25 mouse cellular contexts compared by ENCODE assay signal in the genomic region with DNA sequence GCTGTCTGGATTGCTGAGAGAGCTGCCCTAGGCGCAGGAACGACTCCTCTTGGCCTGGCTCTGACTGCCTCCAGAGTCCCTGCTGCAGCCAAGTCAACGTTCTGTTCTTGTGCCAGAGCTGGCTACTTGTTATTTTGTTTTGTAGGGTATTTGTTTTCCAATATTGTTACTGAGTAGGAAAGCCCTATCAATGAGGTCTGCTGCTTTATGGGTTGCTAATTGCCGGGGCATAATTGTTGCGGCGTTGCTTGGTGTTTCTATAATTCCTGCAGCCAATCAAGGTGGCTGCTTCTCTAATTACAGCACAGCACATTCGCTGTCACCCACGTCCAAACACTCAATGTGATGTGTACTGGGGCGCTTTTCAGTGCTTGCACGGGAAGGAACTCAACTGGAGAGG.
DNase-seq lines count a peak whose midpoint lies in the region; ATAC-seq lines count a peak whose summit lies in the region.
"Had no signal": no experiment of that assay in that cellular context is flagged by ENCODE, and none has a peak within 500 bp of the region (broad histone marks: within the 10 kb centered on the region; RNA-seq: fewer than 3 reads in every experiment).

No protein-coding gene starts in this region.

- no peak overlapping the region for H3K4me3 ChIP-seq in forebrain, embryonic 15.5 days
- no peak overlapping the region for H3K4me3 ChIP-seq in forebrain, embryonic 11.5 days (ENCODE audit: low read depth, low read length)
- H3K4me3 ChIP-seq in forebrain, embryonic 16.5 days (replicated peaks; ENCODE audit: low read length), result no peak overlapping the region
- H3K4me3 ChIP-seq in limb, embryonic 13.5 days, result no peak overlapping the region
- H3K4me3 ChIP-seq: embryonic facial prominence, embryonic 12.5 days; heart, embryonic 15.5 days; hindbrain, embryonic 13.5 days; left cerebral cortex, adult 2 months; liver, embryonic 13.5 days; stomach, embryonic 15.5 days had no signal

- no peaks in the 10 kb centered on the region for H3K36me3 ChIP-seq in forebrain, embryonic 15.5 days
- H3K36me3 ChIP-seq in forebrain, embryonic 11.5 days (ENCODE audit: control insufficient read depth, insufficient read depth, low read length), result no peaks in the 10 kb centered on the region
- no peaks in the 10 kb centered on the region for H3K36me3 ChIP-seq in forebrain, embryonic 16.5 days (ENCODE audit: control insufficient read depth, insufficient read depth)
- no peaks in the 10 kb centered on the region for H3K36me3 ChIP-seq in limb, embryonic 13.5 days
- H3K36me3 ChIP-seq: embryonic facial prominence, embryonic 12.5 days; heart, embryonic 15.5 days; hindbrain, embryonic 13.5 days; liver, embryonic 13.5 days; stomach, embryonic 15.5 days had no signal

- H3K4me2 ChIP-seq in forebrain, embryonic 15.5 days (replicated peaks), result no peak overlapping the region
- H3K4me2 ChIP-seq in forebrain, embryonic 11.5 days (ENCODE audit: low read depth, low read length, severe bottlenecking), result no peak overlapping the region
- no peak overlapping the region for H3K4me2 ChIP-seq in forebrain, embryonic 16.5 days (ENCODE audit: low read length)
- H3K4me2 ChIP-seq in limb, embryonic 13.5 days (replicated peaks), result 0 out of 2 replicates have a peak overlapping the region, but pooled peaks have one; percentile 11
- H3K4me2 ChIP-seq: embryonic facial prominence, embryonic 12.5 days; heart, embryonic 15.5 days; hindbrain, embryonic 13.5 days; liver, embryonic 13.5 days; midbrain, embryonic 11.5 days; stomach, embryonic 15.5 days had no signal

- peak; percentile 46; the same call in 1 of the 2 replicates for ATAC-seq in forebrain, embryonic 15.5 days (replicated peaks)
- ATAC-seq in forebrain, embryonic 11.5 days (replicated peaks; ENCODE audit: low FRiP score), result no peak
- peak; percentile 78 for ATAC-seq in forebrain, embryonic 16.5 days
- no peak for ATAC-seq in limb, embryonic 13.5 days (ENCODE audit: low FRiP score, low read depth)
- ATAC-seq: Patski had no signal

- DNase-seq in forebrain, embryonic 11.5 days (ENCODE audit: low spot score), result no peak
- DNase-seq in left cerebral cortex, postnatal 4 days, result peak; percentile 24
- no peak for DNase-seq in left cerebral cortex, adult 8-10 months (ENCODE audit: low spot score in 2 of 2)
- no peak for DNase-seq in thymus, postnatal 14 days
- DNase-seq: adrenal gland, adult 2 months; cerebellum, adult 11-12 months; cerebellum, postnatal 25 days; gastrocnemius, postnatal 36 days; heart, postnatal 36 days; kidney, adult 2 months; kidney, postnatal 10 days; liver, embryonic 13.5 days; lung, adult 2 months; lung, postnatal 14 days; thymus, postnatal 36 days had no signal

- H3K9ac ChIP-seq in forebrain, embryonic 15.5 days (replicated peaks), result no peak overlapping the region
- H3K9ac ChIP-seq in forebrain, embryonic 11.5 days (ENCODE audit: low read length), result no peak overlapping the region
- H3K9ac ChIP-seq in forebrain, embryonic 16.5 days (replicated peaks; ENCODE audit: low read depth, low read length), result no peak overlapping the region
- no peak overlapping the region for H3K9ac ChIP-seq in limb, embryonic 13.5 days
- H3K9ac ChIP-seq: embryonic facial prominence, embryonic 12.5 days; heart, embryonic 15.5 days; hindbrain, embryonic 13.5 days; liver, embryonic 13.5 days; stomach, embryonic 15.5 days had no signal

- H3K9me3 ChIP-seq in forebrain, embryonic 15.5 days, result no peaks in the 10 kb centered on the region
- H3K9me3 ChIP-seq in forebrain, embryonic 11.5 days (ENCODE audit: control insufficient read depth, low read length), result no peaks in the 10 kb centered on the region
- no peaks in the 10 kb centered on the region for H3K9me3 ChIP-seq in forebrain, embryonic 16.5 days (ENCODE audit: control insufficient read depth, low read length)
- no peaks in the 10 kb centered on the region for H3K9me3 ChIP-seq in limb, embryonic 13.5 days
- H3K9me3 ChIP-seq: embryonic facial prominence, embryonic 12.5 days; heart, embryonic 15.5 days; hindbrain, embryonic 13.5 days; liver, embryonic 13.5 days; stomach, embryonic 15.5 days had no signal

- no peak overlapping the region for H3K27ac ChIP-seq in forebrain, embryonic 15.5 days (replicated peaks)
- no peak overlapping the region for H3K27ac ChIP-seq in forebrain, embryonic 11.5 days (ENCODE audit: low read depth, low read length)
- H3K27ac ChIP-seq in forebrain, embryonic 16.5 days (ENCODE audit: low read length), result no peak overlapping the region
- H3K27ac ChIP-seq in limb, embryonic 13.5 days, result no peak overlapping the region
- H3K27ac ChIP-seq: embryonic facial prominence, embryonic 12.5 days; heart, embryonic 15.5 days; hindbrain, embryonic 13.5 days; left cerebral cortex, adult 2 months; liver, embryonic 13.5 days; stomach, embryonic 15.5 days had no signal

- intact Hi-C loops in left cerebral cortex, postnatal 4 days (cut with DNase I), result no loop called here

- peaks cover 14% of the 10 kb centered on the region for H3K27me3 ChIP-seq in forebrain, embryonic 15.5 days
- no peaks in the 10 kb centered on the region for H3K27me3 ChIP-seq in forebrain, embryonic 11.5 days (ENCODE audit: control insufficient read depth, insufficient read depth, low read length)
- H3K27me3 ChIP-seq in forebrain, embryonic 16.5 days (replicated peaks; ENCODE audit: control insufficient read depth, insufficient read depth, low read length), result peaks cover 15% of the 10 kb centered on the region; the same call in 1 of the 2 replicates
- H3K27me3 ChIP-seq in limb, embryonic 13.5 days, result peaks cover 46% of the 10 kb centered on the region
- H3K27me3 ChIP-seq: embryonic facial prominence, embryonic 12.5 days; heart, embryonic 15.5 days; hindbrain, embryonic 13.5 days; liver, embryonic 13.5 days; stomach, embryonic 15.5 days had no signal

- H3K4me1 ChIP-seq in forebrain, embryonic 15.5 days, result peaks cover 22% of the 10 kb centered on the region
- no peaks in the 10 kb centered on the region for H3K4me1 ChIP-seq in forebrain, embryonic 11.5 days (replicated peaks; ENCODE audit: control insufficient read depth, insufficient read depth, low read length)
- peaks cover 9% of the 10 kb centered on the region for H3K4me1 ChIP-seq in forebrain, embryonic 16.5 days (replicated peaks; ENCODE audit: control insufficient read depth, insufficient read depth, low read length)
- H3K4me1 ChIP-seq in limb, embryonic 13.5 days, result peaks cover 16% of the 10 kb centered on the region; the same call in 1 of the 2 replicates
- H3K4me1 ChIP-seq: embryonic facial prominence, embryonic 12.5 days; heart, embryonic 15.5 days; hindbrain, embryonic 13.5 days; liver, embryonic 13.5 days; stomach, embryonic 15.5 days had no signal

- WGBS in forebrain, embryonic 15.5 days, result 12% methylated on average over 10 of the region's 10 CpGs
- 59% methylated on average over 10 of the region's 10 CpGs for WGBS in forebrain, embryonic 11.5 days
- WGBS in forebrain, embryonic 16.5 days, result 10% methylated on average over 10 of the region's 10 CpGs
- 25% methylated on average over 10 of the region's 10 CpGs for WGBS in limb, embryonic 13.5 days

Comparison
In these comparisons a context has a peak if more than half of its experiments do, and no peak if none do; other contexts are left out.
1. ATAC-seq: peak in forebrain, embryonic 15.5 days (single experiment) and forebrain, embryonic 16.5 days (single experiment); none in forebrain, embryonic 11.5 days (single experiment) and limb, embryonic 13.5 days (single experiment).